Mouse (Mus musculus) CD8-positive naive resting alpha-beta T cell, adult 2 months (primary cell): ENCODE data around the gene Ep400.

ENCODE experiments used
- DNase-seq, 2 experiments: peaks; one replicate each; pipeline ENCODE4 v3.0.0; 2022; ENCODE audit warnings: low read depth in 2 of 2, low spot score in 2 of 2

Ep400 gene

DNA sequence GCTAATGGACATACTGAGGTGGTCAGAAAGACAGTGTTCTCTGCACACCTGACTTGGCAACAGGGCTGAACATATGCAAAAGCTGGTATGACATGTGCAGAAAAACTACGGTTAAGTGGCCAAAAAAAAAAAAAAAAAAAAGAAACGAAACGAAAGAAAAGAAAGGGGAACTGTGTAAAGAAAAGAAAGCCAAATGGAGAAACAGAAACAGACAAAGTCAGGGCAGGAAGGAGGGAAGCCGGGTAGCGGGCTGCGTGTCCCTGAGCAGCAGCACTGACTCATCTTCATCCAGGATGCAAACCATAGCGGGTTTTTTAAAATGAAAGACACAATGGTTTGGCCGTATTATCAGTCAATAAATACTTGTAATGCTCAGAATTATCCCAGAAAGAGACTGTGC lies 88.5 kb downstream of the Ep400 start:
- no peak for DNase-seq

DNA sequence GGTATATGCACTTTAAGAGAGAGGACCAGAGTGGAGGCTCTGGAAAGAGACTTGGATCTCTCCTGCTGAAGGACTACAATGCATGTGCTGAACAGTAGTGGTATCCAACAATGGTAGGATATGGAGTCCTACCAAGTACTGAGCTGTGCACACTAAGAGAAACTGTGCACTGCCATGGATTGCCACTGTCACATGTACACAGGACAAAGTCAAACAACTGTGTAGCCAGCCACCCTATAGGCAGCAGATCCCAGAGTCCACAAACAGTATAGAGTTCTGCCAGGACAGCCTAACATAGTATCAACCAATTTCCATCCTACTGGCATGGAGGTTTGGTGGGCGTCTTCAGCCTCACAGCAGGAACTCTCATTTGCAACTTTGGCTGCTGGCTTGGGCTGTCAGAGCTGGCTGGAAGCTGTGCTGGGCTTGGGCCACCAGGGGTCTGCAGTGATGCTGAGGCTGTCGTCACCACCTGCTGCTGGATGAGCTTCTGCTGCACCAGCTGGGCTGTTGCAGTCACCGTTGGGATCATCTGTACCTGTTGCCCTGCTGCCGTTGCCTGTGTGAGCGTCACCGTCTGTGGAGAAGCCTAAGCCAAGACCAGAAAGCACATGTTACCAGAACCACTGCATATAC lies 104.9 kb downstream of the Ep400 start:
- no peak for DNase-seq

DNA sequence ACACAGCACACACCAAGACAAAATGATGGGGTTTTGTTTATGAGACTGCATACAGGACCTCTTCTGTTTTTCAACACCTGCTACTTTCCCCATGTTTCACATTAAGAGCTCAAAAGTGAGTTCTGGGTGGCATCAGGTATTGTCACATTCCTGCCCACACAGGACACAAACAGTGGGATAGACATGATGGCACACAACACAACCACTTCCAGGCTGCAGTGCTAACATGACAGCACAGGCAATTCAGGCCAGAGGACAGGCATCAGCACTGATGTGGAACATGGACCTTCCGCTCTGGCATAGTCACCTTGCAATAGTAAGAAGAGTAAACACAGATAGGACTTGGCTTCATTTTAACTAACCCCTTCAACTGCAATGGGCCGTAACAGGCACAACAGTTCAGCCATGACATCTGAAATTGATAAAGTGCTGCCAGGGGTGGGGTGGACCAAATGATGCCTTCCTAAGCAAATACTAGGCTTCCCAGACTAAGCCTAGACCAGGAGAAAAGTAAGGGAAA lies 105.7 kb downstream of the Ep400 start:
- no peak for DNase-seq

DNA sequence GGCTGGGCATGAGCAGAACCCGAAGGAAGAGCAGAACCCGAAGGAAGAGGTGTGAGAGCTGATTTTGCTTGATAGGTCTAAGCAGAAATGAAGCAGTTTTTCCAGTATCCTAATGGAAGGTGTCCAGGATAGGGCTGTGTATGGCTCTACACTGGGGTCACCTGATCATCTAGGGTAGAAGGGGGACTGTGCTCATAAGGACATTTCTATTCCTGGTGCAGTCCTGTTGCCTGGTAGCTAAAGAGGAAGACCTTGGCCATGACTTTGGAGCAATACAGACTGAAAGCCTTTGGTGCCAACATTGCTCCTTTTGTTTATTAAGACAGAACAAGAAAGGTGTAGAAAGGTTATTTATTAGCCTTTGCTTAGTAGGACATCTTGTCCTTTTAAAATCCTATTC lies 106.5 kb downstream of the Ep400 start:
- no peak for DNase-seq

DNA sequence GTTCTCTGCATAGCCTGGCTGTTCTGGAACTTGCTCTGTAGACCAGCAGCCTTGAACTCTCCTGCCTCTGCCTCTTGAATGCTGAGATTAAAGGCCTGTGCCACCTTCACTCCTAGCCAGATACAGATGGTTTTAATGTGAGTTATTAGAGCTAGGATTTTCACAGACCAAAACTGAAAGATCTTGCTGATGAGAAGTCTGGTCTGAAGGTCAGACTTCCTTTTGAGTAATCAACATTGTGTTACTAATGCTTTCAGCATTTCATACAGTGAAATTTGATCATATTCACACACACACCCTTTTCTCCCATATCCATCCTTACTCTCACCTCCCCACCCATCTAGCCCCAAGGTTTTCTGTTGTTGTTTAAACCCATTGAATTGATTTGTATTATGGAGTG lies 110.8 kb downstream of the Ep400 start:
- no peak for DNase-seq

DNA sequence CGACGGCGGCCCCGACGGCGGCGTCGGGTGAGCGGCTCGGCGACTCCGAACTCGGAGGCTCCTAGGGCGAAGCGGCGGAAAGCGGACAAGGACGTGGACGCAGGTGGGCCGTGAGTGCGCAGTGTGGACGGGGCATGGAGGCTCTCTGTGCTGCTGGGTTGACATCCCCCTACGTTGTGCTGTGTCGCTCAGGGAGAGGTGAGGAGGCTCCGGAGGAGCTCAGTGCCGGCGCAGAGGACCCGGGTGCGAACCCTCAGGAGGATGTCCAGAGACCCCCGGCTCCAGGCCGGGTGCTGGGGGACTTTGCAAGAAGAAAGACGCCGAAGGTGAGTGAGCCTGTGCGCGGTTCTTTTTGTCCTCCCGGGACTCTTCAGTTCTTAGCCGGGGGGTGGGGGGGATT lies 116.8 kb downstream of the Ep400 start:
- no peak for DNase-seq

DNA sequence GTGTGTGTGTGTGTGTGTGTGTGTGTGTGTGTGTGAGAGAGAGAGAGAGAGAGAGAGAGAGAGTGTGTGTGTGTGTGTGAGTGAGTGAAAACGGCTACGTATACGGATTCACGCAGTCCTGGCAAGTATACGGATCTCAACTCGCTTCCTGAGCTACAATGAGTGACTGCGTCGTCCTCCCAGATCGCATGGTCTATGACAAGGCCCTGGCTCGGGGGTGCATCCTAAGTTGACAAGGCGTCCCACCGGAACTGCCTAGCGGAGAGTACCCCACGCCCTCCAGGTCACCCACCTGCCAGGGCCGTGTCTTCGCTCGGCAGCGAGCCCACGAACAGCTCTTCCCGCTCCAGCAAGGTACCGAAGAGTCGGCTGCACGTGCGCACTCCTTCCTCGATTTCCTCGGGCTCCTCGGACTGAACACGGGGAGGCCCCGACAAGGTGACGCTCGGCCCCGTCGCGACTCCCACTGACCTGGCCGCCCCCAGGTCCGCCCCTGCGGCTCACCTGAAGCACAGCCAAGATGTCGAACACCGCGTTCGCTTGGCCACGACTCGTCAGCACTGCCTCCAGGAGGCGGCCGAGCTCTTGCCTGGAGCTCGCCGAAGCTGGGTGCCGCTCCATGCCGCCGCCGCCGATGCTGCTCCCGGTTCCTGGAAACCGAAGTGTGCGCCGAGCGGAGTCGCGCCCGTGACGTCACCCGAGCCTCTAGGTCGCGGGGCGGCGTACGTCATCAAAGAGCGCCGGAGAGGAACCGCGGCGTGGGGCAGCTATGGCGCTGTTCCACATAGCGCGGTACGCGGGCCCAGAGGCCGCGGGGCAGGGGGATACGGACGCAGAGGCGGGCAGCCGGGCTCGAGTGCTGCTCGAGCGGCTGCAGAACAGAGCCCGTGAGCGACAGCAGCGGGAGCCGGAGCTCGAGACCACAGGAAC lies 117.5 kb downstream of the Ep400 start, which contains the start of the genes Noc4l and Ddx51:
Gene Noc4l, minus strand, starts transcription at position 699 of the 930 bp plus-strand sequence.
Gene Ddx51, plus strand, starts transcription at position 733 of the 930 bp plus-strand sequence.
- DNase-seq, result peak; percentile 90 to 93

DNA sequence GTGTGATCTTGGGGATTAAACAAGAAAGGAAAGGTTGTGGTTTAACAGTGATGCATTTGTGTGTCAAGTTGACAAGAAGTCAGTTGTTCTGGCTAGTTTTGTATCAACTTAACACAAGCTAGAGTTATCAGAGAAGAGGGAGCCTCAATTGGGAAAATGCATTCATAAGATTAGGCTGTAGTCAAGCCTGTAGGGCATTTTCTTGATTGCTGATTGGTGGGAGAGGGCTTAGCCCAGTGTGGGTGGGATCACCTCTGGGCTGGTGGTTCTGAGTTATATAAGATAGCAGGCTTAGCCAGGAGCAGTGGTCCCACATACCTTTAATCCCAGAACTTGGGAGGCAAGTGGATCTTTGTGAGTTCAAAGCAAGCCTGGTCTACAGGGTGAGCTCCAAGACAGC lies 124.1 kb downstream of the Ep400 start:
- no peak for DNase-seq

DNA sequence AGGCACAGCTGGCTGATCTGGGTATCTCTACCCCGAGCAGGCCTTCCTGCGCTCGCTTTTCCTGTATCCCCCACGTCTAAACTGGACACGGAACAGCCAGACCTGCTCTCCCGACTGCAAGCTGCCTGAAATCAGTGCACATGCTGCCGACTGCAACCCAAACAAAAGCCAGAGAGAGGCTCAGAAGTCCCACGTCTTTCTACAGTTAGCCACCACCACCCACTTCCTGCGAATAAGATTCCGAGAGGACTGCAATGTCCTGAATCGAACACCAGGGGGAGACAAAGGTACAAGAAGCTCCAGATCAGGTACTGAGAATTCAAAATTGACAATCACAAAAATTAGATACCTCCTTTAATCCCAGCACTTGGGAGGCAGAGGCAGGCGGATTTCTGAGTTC lies 131.1 kb downstream of the Ep400 start:
- DNase-seq, result peak; percentile 75 to 83

DNA sequence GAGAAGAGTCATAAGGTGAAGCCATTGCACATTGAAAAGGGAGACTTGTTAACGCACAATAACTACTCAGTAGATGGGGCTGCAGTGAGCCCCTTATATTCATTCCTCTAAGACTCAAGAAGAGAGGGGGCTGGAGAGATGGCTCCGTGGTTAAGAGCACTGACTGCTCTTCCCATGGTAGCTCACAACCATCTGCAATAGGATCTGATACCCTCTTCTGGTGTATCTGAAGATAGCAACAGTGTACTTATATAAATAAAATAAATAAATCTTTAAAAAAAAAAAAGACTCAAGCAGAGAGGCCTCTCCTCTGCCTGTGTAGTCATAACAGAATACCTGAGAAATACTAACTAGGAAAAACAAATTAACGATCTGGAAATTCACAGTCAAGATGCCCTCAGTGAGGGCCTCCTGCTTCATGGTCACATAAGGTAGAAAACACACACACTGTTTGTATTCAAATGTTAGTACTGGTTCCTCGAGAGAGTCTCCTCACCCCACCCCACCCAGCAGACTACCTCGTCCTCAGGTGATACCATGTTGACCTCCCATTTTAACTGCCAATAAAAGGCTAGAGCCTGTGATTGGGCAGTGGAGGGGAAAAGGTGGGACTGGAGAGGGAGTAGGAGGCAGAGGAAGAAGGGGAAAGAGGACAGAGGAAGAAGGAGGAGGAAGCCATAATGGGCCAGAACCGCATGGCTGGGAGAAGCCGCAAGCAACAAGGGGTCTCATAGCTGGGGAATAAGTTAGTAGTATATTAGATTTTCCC lies 132.0 kb downstream of the Ep400 start:
- DNase-seq, result no peak

DNA sequence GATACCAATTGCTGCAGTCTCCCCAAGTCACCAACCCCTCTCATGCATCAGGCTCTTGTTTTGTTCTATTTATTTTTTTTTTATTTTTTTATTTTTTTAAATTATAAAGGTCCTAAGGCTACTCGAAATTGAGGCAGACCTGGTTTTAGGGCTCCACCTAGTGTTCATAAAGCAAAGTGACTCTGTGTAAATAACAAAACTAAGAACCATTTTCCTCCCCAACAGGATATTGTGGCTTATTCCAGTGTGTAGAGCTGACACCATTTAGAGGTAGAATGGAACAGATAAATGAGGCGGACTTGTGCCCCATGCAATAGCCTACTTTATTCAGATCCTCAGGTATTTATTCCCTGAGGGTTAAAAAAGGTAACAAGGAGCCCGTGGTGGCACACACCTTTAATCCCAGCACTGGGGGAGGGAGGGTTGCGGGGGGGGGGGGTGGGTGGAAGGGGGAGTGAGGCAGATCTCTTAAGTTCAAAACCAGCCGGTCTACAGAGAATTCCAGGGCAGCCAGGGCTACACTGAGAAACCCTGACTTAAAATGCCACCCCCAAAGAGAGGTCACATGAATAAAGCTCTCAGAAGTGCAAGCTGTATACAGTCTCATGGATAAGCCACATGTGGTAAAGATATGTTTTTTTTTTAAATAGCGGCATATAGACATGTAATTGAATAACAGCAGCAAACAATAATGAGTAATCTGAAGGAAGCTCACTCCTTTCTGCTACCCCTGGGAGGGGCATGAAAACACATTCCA lies 134.4 kb downstream of the Ep400 start:
- DNase-seq, result peak in 1 of 2 experiments; percentile 14

DNA sequence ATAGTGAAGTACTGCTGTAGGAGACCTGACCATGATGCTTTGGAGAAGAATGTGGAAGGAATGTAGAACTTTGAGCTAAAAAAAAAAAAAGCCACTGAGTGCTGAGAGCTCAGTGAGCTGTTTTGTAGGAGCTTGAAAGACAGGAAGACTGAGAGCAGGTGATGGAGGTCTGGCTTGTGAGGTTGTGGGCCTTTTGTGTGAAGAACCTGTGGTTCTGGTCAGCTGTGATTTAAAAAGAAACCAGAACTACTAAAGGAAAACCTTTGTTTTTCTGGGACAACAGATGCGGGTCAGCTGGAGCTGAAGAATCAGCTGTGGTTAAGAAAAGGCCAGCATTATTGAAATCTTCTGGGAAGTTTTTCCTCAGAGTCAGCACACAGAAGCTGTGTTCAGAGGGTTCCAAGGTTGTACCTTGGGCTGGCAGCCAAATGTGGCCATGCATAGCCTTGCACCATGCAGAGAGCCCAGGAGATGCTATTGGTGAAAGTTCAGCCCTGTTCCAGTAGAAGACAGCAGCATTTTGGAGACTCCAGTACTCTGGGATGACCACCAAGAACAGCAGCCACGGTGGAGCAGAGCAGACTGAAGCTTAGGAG lies 140.9 kb downstream of the Ep400 start:
- DNase-seq, result no peak

DNA sequence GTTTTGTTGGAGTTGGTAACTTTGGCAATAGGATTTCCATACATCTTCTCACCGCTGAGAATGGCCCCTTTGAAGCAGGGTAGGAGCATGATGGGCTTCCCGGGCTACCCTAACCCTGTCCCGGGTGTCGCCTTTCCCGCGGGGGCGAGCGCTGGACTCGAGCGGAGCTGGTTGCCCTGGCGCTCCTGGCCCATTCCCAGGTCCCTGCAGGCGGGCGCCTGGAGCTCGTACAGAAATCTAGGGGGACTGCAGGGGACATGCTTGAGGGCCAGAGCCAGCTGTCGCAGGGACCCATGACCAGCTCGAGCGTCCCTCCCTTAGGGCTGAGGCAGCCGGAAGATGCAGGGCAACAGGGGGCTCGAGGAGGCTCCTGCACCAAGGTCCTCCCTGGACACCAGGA lies 142.4 kb downstream of the Ep400 start:
- no peak for DNase-seq

DNA sequence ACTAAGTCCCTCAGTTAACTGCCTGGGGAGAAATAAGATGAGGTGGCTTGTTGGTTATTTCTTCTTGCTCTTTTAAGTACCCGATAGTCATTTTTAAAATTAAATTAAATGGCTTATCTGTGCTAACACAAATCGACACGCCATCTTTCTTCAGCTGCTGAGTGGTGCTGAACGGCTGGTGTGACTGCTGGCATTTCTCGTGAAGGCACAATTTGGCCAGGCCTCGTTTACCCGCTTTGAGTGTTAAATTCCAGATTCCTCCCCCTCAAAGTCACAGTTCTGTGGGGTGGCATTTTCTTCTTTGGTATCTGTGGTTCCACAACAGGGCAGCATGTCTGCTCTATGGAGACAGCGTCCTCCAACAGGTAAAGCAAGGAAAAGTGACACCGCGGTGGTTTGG lies 143.2 kb downstream of the Ep400 start:
- DNase-seq, result no peak

DNA sequence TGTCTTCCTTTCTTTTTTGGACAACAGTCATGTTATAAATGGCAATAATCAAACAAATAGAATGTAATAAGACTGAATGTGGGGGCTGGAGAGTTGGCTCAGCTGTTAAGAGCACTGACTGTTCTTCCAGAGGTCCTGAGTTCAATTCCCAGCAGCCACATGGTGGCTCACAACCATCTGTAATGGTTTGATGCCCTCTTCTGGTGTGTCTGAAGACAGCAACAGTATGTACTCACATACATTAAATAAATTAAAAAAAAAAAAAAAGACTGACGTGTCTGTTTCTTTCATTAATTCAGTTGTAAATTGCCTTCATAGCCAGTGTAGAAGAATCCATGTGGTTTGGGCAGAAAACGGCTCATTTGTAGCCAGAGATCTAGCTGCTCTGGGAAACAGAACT lies 146.2 kb downstream of the Ep400 start:
- DNase-seq, result no peak

DNA sequence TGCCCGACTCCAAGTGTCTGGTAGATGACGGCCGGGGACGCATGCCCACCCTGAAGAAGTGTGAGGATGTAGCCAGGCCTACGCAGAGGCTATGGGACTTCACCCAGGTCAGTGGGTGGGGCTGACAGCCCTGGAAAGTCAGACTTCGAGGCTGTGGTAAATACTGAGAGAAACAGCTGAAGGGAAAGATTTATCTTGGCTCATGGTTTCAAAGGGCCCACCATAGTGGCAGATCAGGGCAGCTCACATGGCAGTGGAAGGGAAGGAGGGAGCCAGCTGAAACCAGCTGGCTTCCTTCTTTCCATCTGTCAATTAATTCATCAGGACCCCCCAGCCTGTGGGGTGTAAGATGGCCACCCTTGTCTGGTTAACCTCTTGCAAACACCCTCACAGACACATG lies 151.3 kb downstream of the Ep400 start:
- DNase-seq, result no peak
